Mouse (Mus musculus) left cerebral cortex, postnatal 36 days (tissue): ENCODE data around the gene Nfkbia. TPM values are rescaled to one million over a fixed set of nuclear protein-coding genes. Genes with fewer than 3 reads are reported as not detected.

ENCODE experiments used
- DNase-seq, 2 experiments: peaks; one replicate each; pipeline ENCODE4 v3.0.0; 2021 to 2022; ENCODE audit warnings: low spot score in 2 of 2, mixed read lengths in 1 of 2
- intact Hi-C: fragments of 180-260 bp; cut with DNase I; formaldehyde crosslinking; loops from one replicate; pipeline ENCODE4 v1.15.1; 2025
- total RNA-seq, 2 experiments: library from RNA; stranded (reverse); gene quantifications; 2 replicates each; pipeline ENCODE4 v1.2.3; 2021

Nfkbia gene
- total RNA-seq, 2 experiments from 2014 or later, result 27.5 to 33.9 TPM

- DNase-seq, result no peak
- intact Hi-C loops, result no loop called here
These were observed 21.1 kb downstream of the Nfkbia start for GRCm38 (mm10) chr12:55471344-55471743.

GRCm38 (mm10) chr12:55470442-55470841 is 22.0 kb downstream of the Nfkbia start:
- intact Hi-C loops, result no loop called here
- DNase-seq, result no peak

- intact Hi-C loops, result no loop called here
- DNase-seq, result no peak
These were observed 24.9 kb downstream of the Nfkbia start for GRCm38 (mm10) chr12:55467331-55468180.

GRCm38 (mm10) chr12:55466816-55467215 is 25.6 kb downstream of the Nfkbia start:
- intact Hi-C loops, result no loop called here
- no peak for DNase-seq

GRCm38 (mm10) chr12:55466088-55466701 is 26.3 kb downstream of the Nfkbia start:
- intact Hi-C loops, result no loop called here
- peak in 1 of 2 experiments; percentile 15 for DNase-seq

- intact Hi-C loops, result loop anchor here (2.0 kb wide), 1 partner anchor 25 kb away; no protein-coding TSS in a partner anchor
- no peak for DNase-seq
These were observed 27.0 kb downstream of the Nfkbia start for GRCm38 (mm10) chr12:55465401-55465983.

GRCm38 (mm10) chr12:55464846-55465361 is 27.5 kb downstream of the Nfkbia start:
- DNase-seq, result peak in 1 of 2 experiments; percentile 36
- intact Hi-C loops, result loop anchor here (2.0 kb wide), 1 partner anchor 26 kb away; no protein-coding TSS in a partner anchor

- intact Hi-C loops, result loop anchor here (2.0 kb wide), 1 partner anchor 27 kb away; no protein-coding TSS in a partner anchor
- DNase-seq, result peak; percentile 48 to 50
These were observed 28.2 kb downstream of the Nfkbia start for GRCm38 (mm10) chr12:55463992-55464845.

GRCm38 (mm10) chr12:55463087-55463486 is 29.4 kb downstream of the Nfkbia start:
- no peak for DNase-seq
- intact Hi-C loops, result no loop called here

GRCm38 (mm10) chr12:55462456-55462855 is 30.0 kb downstream of the Nfkbia start:
- no peak for DNase-seq
- intact Hi-C loops, result no loop called here

GRCm38 (mm10) chr12:55461767-55462166 is 30.7 kb downstream of the Nfkbia start:
- DNase-seq, result no peak
- intact Hi-C loops, result no loop called here

- DNase-seq, result no peak
- intact Hi-C loops, result no loop called here
These were observed 31.5 kb downstream of the Nfkbia start for GRCm38 (mm10) chr12:55460900-55461299.

- intact Hi-C loops, result no loop called here
- DNase-seq, result no peak
These were observed 32.7 kb downstream of the Nfkbia start for GRCm38 (mm10) chr12:55459739-55460138.

- intact Hi-C loops, result no loop called here
- DNase-seq, result peak in 1 of 2 experiments; percentile 38
These were observed 35.6 kb downstream of the Nfkbia start for GRCm38 (mm10) chr12:55456893-55457292.

- DNase-seq, result no peak
- intact Hi-C loops, result no loop called here
These were observed 36.3 kb downstream of the Nfkbia start for GRCm38 (mm10) chr12:55456136-55456535.

- no peak for DNase-seq
- intact Hi-C loops, result no loop called here
These were observed 37.2 kb downstream of the Nfkbia start for GRCm38 (mm10) chr12:55455206-55455605.

GRCm38 (mm10) chr12:55453924-55454323 is 38.5 kb downstream of the Nfkbia start:
- no peak for DNase-seq
- intact Hi-C loops, result no loop called here

- intact Hi-C loops, result no loop called here
- no peak for DNase-seq
These were observed 39.6 kb downstream of the Nfkbia start for GRCm38 (mm10) chr12:55452839-55453238.

GRCm38 (mm10) chr12:55450421-55450820 is 42.0 kb downstream of the Nfkbia start:
- intact Hi-C loops, result no loop called here
- DNase-seq, result no peak
